Mouse (Mus musculus) urinary bladder, postnatal 14 days (tissue): ENCODE results near the gene Elmo3.

Experiments used
- DNase-seq: peaks from one replicate; pipeline ENCODE4 v3.0.0; 2021; ENCODE audit warnings: low spot score

Elmo3 gene

DNA sequence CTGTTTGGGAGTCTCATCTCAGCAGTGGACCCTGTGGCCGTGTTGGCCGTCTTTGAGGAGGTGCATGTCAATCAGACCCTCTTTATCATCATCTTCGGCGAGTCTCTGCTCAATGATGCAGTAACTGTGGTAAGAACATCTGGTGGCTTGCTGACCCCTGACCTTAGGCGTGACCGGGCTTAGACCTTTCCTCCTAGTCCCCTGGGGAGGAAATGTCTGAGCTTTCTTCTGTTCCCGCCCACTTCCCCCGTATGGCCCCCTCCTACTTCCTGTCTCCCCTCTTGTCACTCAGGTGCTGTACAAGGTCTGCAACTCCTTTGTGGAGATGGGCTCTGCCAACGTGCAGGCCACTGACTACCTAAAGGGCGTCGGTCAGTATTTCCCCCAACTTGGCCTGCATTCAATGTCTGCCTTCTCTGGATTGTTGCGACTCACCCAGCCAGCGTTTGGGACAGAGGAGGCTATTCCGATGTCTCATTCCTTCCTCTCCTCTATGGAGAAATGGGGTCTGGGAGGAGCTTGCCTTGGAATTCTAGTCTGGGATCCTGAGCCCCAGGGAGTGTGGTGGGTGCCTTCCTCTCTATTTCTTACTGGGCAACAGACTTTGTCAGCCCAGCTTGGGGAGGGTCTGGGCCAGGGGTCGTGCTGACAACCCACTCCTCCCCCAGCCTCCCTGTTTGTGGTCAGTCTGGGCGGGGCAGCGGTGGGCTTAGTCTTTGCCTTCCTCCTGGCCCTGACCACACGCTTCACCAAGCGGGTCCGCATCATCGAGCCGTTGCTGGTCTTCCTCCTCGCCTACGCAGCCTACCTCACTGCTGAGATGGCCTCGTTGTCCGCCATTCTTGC lies 50.0 kb downstream of the Elmo3 start:
- DNase-seq: no peak

DNA sequence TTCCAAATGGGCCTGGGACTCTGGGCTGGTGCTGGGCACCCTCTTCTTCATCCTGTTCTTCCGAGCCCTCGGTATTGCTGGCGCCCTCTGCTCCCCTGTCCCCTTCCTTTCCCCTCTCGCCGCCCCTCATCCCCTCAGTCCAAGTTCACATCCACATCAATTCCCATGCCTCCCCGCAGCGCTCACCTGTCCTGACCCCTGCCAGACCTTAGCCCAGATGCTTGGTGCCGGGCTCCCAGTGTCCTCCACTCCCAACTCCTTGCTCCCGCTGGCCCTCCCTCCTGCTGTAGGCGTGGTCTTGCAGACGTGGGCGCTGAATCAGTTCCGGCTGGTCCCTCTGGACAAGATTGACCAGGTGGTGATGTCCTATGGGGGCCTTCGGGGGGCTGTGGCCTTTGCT lies 51.3 kb downstream of the Elmo3 start:
- no peak for DNase-seq

DNA sequence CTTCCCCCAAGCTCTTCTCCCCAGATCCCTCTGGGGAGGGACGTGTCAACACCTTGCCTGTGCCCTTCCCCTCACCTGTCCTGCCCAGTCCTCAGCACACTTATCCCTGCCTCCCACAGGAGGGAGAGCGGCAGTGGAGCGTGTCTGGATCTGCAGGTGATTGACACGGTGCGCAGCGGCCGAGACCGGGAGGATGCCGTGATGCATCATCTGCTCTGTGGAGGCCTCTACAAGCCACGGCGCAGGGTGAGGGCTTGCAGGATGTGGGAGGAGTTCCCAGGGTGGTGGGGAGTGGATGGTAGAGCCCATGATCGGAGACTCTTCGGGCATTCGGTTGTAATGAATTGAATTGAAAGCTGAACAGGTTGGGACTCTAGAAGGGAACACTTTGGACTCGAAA lies 53.8 kb downstream of the Elmo3 start:
- no peak for DNase-seq

DNA sequence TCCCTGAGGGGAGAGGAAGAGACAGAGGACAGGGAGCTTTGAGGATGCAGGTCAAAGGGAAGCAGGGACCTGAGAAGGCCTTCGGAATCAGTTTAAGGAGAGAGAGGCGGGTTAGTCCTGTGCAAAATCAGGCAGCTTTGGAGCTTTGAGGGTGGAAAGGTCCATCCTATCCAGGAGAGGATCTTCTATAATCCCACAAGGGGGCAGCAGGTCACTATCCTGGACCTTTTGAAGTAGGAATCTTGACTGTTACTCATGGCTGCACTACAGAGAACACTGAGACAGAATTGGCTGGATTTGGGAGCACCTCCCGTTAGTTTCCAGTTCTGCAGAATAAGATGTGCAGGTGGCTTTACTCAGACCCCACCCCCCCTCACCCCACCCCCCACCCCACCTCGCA lies 54.2 kb downstream of the Elmo3 start:
- no peak for DNase-seq
